Mouse (Mus musculus): ENCODE measurements around the gene Rsbn1.

- no peak for TF ChIP-seq CTCF (IDR thresholded peaks at IDR 0.05; ENCODE audit: low read depth, low read length)
- no peak for TF ChIP-seq POLR2A (IDR thresholded peaks at IDR 0.05; ENCODE audit: insufficient read depth, low read length)
- no peak for TF ChIP-seq EP300 (IDR thresholded peaks at IDR 0.05; ENCODE audit: insufficient read depth, low read depth, low read length)
Measured at GRCm38 (mm10) chr3:103915509-103915896, 1.6 kb downstream of the Rsbn1 start.

Data from ES-Bruce4 (cell line).